Mouse (Mus musculus): ENCODE data around the gene Nts. TPM values are rescaled to one million over a fixed set of nuclear protein-coding genes. Genes with fewer than 3 reads are reported as not detected.

Gene Nts
- not detected for total RNA-seq (2023)

DNA sequence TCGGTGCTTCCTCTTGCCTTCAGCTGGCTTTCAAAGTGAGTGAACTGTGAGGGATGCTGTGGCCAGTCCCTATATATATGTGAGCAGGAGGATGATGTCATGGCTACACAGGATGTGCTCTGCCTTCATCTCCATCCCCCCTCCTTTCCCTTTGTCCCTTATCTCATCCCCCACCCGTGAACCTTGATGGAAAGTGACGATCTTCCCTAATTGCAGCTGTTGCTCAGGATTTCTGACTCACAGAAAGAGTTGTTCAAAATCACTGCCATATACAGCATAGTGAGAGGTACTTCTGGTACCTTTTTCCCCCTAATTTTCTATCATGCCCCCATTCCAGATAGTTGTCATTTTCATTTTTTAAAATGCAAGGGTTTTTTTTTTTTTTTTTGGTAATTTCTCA, at the start of gene Nts:
TSS of gene Nts (minus strand) at position 101 of the 400 bp plus-strand sequence.

DNA sequence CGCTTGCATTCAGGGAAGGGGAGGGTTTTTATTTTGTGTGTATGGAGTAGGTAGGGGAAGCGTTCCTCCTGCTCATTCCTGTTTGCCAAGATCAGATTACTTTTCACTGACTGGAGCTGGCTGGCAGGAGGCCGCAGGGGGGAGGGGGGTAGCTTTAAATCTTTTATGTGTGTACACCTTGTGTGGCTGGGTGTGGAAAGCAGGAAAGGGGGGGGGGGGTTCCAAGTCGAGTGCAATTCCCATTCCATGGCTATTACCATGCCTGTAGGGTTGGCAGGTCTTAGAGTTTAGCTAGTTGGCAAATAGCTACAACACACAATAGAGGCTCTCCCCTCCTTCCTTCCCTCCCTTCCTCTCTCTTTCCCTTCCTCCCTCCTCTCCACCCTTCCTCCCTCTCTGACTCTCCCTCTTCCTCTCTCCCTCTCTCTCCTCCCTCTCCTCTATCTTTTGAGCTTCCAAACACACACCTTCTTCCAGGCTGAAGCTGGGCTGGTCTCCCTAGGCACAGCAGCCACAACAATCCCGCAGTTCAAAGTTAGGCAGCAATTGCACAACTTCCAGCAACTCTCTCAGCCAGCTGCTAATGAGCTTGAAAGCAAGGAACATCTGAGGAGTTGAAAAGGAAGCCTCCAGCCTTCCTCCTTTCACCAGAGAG, 21.6 kb upstream of the Nts start, which contains the start of gene Rassf9:
TSS of gene Rassf9 (plus strand) at position 416 of the 655 bp plus-strand sequence.

Other genes with a start within 250 kb of the Nts start
- not detected for gene Rassf9, start 21.7 kb upstream of the Nts start, total RNA-seq (2023)